Mouse (Mus musculus) neutrophil, adult 5-6 weeks (primary cell): ENCODE data around the gene Sh3bp2. TPM values are rescaled to one million over a fixed set of nuclear protein-coding genes. Genes with fewer than 3 reads are reported as not detected.

Source experiments
- ATAC-seq: fragments of 151-379, 151-347 bp; 2 replicates; pipeline ENCODE4 v1.8.0; 2017; ENCODE audit warnings: mild to moderate bottlenecking, moderate TSS enrichment; ENCODE audit not compliant: insufficient number of reproducible peaks, poor library complexity, low FRiP score, severe bottlenecking; ENCODE audit errors: extremely low read depth
- total RNA-seq: library from RNA; stranded (forward); fragments of 200-1000 nt; gene quantifications from 2 replicates; pipeline ENCODE4 v1.2.3, GENCODE M21; 2017

The Sh3bp2 gene
- total RNA-seq: 105 and 107 TPM in 2 replicates

DNA sequence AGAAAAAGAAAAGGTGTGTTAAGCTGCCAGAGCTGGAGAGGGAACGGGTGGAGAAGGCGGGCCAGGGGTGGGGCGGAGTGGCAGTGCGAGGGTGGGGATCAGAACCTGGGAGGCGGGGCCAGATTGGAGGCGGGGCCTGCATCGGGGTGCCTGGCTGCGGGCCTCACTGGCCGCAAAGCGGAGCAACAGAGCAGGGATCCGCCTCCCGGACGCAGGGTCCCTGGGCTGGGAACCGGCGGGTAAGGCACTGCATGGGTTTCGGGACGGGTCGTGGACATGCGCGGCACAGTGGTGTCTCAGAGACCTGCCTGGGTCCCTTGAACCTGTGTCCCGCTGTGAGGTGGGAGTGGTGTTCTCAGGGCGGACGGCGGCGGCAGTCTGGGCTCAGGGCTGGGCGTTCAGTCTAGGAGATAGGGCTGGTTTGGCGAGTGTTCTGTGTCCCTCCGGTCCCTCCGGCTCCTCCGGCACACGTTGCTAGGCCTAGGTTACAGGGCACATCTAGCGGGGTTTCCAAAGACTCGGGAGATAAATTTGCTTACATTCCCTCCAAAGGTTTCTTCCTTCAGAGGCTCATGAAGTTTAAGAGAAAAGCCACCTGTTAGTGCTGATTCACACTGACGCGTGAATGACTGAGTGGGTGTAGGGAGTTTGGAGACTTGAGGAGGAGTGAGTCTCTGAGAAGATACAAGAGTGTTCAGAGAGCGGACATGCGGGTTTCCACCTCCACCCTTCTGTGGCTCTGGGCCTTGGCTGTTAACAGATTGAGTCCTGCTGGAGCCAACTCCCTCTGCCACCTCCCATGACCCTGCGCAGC lies at the start of gene Sh3bp2:
Gene Sh3bp2, plus strand, starts transcription at position 176 of the 814 bp plus-strand sequence.
- peak; percentile 87 for ATAC-seq

DNA sequence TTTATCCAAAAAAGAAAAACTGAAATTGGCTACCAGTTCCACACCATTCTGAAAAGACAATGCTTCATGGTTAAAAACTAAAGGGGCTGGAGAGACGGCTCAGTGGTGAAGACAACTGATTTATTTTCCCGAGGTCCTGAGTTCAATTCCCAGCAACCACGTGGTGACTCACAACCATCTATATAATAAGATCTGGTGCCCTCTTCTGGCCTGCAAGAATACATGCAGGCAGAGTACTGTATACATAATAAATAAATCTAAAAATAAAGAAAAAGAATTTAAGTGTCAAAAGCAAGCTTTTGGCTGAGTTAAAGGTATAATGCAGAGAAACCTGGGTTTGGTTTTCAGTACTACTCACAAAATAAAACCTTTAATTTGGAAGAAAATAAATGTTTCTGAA lies 44.7 kb upstream of the Sh3bp2 start:
- no peak for ATAC-seq

DNA sequence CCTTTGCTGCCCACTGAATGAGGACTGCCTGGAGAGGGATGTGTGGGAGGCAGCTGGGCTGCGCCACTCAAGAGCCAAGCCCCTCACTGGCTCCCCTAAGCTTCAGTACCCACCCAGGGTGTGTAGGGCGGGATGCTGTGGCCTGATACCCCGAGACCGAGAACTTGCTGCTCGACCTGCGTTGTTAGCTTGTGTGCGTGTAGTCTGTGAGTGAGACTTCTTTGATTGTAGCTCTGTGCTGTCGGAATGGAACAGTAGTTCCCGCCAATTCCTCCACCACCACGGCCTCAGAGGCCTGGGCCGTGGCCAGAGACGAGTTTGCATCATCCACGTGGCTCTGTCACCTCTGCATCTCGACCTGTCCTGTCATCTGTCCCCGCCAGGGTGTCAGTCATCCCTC lies 39.9 kb upstream of the Sh3bp2 start:
- no peak for ATAC-seq

DNA sequence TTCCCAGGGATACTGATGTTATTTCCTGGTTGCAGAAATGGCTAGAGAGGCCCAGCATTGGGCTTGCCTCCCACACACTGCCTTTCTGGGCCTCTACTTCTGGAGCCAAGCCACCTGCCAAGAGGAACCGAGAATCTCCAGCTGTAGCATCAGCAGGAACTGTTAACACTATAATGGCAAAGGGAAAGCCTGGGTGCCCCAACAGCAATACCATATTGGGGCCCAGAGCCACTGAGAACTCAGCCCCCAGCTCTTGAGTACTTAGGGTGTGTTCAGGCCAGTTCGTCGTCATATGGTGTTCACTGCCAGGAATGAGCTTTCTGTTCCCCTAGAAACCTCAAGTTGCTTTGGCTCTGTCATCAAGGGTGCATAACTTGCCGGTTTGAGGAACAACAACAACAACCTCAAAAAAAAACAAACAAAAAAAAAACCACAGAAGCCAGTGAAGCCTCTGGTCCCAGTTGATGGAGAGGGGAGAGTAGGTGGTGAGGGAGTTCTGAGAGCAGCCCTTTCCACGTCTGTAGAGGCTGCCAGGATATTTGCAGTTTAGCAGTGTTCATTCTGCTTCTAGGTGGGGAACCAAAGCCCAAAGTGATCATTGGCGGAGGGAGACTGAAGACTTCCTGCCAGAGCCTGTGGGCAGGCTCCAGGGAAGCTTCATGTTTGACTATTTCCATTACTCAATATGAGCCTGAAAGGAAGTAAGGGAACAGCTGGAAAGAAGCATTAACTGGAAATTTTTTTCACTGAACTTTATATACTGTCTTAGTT lies 38.1 kb upstream of the Sh3bp2 start:
- no peak for ATAC-seq

DNA sequence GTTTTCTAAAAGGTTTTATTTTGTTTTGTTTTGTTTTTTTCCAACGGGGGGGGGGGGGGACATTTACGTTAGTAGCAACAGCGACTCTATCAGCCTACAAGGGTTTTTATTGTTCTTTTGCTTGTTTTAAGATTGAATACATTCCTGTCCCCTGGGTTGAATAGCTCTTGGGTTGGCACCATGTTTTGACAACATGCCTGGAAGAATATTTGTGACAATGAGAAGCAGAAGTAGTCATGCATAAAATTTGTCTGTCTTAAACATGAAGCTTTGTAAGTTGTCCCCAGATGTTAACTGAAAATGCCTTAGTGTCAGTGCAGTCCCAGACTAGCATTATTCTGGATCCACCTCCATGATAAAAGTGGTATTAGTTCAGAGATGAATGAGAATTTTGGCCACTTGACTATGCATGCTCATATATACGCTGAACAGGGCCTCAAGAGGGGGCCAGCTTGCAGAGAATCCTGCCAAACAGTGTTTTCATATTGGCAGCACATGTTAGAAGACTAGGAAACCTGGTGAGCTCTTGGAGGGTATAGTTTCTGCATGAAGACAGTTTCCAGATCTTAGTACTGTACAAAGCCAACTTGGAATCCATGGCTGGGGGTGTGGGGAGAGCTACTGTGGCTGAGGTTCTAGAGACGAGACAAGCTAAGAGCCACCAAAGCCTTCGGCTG lies 36.8 kb upstream of the Sh3bp2 start:
- ATAC-seq: no peak

DNA sequence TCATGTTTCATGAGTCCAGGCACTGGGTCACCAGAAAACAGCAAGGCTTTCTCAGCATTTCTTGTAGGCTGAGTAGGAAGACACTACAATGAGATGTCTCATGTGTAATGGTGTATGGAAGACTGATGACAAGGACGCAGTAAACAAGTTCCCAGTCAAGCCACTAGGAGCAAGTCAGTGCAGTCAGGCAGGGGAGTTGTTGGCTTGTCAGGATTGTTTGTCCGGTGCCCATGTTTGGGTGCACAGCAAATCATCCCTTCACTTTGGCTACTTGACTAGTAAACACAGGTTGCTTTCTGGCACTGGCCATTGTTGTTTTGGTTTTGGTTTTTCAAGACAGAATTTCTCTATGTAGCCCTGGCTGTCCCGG lies 36.2 kb upstream of the Sh3bp2 start:
- 0 out of 2 replicates have a peak, but pooled peaks have one; percentile 16 for ATAC-seq

DNA sequence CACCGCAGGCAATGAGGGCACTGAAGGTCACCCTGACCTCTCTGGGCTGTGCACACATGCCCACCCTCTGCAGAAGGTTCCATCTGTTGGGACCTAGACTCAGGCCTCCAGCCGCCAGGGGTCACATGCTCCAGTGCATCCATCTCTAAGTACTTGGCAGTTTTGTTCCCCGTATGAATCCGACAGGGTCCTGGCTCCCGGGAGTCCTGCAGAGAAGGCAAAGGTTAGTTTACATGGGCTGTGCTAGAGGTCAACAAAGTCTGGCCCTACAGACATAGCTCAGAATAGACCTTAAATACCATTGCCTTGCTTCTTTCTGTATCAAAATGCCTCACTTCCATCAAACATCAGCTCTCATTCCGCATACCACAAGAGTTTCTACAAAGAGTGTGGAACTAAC lies 28.9 kb upstream of the Sh3bp2 start:
- ATAC-seq: no peak

DNA sequence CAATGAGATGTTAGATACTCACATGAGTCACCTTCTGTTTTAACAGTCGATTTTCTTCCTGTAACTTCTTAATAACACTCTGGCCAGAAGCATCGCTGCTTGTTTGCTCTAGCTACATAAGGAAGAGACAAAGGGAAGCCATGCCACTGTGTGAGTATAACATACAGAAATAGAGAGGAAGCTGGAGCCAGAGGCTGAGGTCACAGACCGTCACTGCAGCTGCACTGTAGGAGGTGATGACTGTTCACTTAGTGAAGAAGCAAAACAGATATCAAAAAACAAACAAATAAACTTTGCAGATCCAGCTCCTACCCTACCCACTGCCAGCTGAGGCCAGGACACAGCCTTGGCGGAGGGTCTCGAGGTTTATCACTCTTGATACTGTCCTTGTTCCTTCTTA lies 24.8 kb upstream of the Sh3bp2 start:
- no peak for ATAC-seq

DNA sequence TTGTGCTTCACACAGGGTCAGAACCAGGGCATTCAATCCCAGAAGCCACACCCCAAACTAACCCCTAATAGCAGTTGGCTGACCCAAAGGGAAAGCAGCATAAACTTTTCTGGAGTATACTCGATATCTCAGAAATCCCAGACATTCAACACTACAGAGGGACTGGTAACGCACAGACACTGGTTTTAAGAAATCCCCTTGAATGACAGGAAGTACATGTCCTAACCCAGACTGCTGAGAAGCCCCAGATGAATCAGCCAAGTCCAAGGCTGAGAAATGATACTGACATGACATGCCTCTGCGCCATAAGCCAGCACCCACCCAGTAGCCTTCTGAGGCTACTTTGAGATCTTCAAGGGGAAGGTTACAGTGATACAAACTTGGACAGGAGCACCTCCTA lies 24.1 kb upstream of the Sh3bp2 start:
- no peak for ATAC-seq

DNA sequence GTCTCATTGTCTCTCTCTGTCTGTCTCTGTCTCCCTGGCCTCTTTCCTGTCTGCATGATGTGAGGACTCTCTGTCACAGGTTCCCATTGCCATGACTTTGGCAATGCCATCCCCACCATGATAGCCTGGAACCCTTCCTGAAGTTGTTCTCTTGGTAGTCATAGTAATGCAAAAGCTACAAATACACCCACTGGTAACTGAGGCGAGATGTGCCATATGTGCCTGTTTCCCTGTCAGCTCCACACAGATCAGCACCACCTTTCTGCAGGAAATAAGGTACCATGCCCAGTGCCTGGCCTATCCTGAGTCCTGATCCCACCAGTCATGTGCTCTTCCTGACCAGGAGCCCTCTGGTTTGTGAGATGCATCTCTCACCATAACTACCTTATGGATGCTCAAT lies 23.2 kb upstream of the Sh3bp2 start:
- ATAC-seq: no peak

DNA sequence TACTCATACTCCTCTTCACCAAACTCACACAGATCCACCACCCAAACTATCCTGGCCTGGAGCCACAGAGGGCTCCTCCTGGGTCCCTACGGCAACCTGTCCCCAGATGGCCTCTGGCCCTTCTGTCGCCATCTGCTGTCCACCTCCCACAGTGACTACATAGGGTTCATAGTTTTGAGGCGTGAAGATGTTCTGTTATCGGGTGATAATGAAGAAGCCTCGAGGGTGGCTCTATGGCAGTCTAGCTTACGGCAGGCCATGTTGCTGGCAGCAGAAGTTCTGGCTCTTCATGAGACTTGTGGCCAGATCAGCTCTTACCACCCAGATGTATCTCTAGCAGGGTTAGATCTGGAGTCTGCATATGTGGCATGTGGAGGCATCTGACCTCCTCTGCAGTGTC lies 22.8 kb upstream of the Sh3bp2 start:
- no peak for ATAC-seq

DNA sequence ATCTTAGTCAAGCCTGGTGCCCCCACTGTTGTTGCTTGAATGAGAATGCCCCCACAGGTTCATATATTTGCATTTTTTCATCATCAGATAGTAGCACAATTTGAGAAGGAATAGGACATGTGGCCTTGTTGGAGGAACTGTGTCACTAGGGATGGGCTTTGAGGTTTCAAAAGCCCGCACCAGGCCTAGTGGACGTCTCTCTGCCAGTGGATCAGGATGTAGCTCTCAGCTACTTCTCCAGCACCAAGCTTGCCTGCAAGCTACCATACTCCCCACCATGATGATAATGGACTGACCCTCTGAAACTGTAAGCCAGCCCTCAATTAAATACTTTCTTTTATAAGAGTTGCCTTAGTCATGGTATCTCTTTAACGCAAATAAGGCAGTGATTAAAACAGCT lies 13.2 kb upstream of the Sh3bp2 start:
- no peak for ATAC-seq

DNA sequence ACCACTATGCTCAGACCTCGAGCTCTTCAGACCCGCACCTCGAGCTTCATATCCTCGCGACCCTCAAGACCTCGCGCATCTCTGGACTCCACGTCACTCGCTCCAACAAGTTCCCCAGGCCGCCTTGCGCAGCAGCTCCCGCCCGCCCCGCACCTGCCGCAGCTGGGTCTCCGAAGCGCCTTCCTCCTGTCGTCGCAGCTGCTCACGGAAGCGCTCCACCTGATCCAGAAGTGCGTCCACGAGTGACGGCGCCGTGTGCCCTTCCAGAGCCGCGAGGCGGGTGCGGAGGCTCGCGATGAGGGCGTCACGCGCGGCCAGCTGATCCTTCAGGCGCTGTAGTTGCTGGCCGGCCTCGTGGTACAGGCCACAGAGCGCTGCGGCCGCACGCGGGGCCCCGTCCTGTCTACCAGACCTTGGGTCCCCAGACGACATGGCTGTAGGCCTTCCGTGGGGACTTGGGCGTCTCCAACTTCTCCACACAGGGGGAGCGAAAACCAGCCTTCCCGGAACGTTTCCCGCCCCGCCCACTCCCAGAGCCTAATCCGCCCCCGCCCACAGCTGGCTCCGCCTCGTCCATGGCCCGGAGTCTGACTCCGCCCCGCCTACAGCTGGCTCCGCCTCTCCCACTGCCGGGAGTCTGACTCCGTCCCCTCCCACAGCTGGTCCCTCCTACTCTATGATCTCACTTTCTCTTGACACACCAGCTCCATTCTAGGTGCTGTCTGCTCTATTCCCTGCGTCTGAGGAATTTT lies 12.0 kb upstream of the Sh3bp2 start, which contains the start of gene Tnip2:
Gene Tnip2, minus strand, starts transcription at position 526 of the 752 bp plus-strand sequence.
- peak; percentile 94 for ATAC-seq

DNA sequence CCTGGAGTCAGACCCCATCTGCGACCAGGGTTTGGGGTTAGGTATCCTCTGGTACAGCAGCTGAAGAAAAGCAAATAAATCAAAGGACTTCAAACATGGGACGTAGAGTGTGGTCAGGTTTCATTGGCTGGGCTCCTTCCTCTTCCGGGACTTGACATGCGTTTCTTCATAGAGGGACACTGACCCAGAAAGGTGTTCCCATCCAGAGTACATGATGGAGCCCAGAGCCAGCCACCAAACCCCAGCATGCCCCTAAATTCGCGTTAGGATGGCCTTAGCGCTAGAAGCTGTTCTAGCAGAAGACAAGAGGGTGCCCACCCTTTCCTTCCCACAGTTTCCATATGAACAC lies 11.4 kb upstream of the Sh3bp2 start:
- ATAC-seq: peak; percentile 38

DNA sequence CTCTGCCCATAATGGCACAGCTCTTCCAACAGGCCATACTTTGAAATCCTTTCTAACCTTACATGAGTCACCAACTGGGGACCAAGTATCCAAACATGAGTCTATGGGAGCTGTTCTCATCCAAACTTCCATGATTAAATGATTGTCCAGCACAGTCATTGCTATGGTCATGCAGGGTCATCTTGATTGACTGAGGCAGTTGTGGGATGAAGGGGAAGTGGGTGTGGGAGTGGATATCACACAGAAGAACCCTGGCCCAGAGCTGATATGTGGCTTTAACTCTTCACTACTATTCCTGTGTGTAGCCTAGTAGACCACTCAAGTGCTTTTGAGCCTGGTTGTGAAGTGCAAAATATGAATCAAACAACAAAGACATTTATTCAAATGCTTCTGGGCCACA lies 10.5 kb upstream of the Sh3bp2 start:
- no peak for ATAC-seq

DNA sequence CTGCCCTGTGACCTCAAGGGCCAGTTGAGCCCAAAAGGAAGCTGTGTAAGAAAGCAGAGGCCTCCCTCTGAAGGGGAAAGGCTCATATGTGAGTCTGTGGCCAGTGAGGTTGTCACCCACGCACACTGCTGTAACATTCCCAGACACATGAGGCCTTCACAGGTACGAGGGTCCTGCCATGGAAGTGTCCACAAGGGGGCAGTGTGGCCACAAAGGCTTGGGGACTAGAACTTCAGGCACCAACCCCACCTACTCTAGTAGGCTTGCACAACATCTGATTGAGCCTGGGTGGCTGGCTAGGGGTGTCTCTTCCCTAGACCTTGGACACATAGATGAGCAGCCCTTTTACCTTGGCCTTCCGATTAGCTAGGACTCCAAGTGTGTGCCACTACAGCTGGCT lies 7.7 kb upstream of the Sh3bp2 start:
- peak; percentile 47 for ATAC-seq

DNA sequence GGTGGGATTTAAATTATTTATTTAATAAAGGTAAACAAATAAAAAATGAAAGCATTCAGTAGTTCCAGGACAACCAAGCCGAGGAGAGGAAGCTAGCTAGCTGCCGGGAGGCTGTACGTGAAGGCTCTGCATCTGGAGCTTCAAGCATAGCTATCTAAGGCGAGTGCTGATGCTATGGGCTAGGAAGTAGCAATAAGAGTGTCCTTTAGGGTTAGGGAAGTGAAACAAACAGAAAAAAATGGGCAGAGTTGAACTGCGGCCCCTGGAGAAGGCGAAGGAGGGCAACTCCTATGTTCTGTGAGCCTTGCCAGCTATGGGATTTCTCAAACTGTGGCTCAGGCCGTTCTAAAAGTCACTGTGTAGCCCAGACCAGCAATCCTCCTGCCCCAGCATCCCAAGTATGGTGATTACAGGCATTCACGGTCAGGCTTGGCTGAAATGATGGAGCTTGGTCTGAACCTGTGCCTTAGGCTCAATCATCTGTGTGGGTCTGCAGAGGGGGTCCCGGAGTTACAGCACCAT lies 6.2 kb upstream of the Sh3bp2 start:
- ATAC-seq: peak; percentile 45

DNA sequence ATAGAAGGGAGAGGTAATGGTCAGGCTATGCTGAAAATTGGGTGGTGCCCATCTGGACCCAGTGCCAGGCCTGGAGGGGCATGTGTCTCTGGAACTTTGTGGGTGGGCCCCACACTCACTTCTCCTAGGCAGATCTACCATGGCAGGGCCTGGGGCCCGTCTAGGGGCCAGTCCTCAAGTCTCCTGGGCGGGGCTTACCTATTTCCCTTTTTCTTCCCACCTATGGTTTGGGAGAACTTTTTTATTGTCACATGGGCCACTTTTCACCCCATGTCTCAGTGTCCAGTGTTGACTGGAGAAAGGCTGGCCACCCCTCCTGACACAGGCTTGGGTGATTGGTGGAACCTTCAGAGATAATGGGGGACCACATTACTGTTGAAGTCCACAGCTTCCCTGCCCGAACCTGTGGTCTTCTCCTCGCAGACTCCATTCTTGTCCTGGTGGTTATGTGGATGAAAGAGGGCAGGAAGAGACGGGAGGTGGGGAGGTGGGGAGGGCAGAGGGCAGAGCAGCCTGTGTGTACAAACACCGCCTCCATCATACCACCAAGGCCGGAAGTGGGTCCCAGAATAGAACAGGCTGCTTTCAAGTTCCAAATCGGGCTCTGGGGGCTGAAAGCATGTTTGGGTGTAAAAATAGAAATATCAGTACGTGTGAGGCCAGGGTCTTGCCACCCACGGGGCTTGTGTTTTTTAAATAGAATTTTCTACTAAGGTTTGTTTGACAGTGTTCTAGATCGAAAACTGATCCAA lies 5.0 kb upstream of the Sh3bp2 start:
- ATAC-seq: no peak
